Mouse (Mus musculus) c-Kit-positive CD71-negative TER-119-negative erythroid progenitor cells, embryonic 14.5 days (primary cell): ENCODE data around the gene Fblim1.

Experiments used
- DNase-seq: peaks from one replicate; pipeline ENCODE4 v3.0.0-alpha.2; 2013; ENCODE audit warnings: low read depth

Fblim1 gene

DNA sequence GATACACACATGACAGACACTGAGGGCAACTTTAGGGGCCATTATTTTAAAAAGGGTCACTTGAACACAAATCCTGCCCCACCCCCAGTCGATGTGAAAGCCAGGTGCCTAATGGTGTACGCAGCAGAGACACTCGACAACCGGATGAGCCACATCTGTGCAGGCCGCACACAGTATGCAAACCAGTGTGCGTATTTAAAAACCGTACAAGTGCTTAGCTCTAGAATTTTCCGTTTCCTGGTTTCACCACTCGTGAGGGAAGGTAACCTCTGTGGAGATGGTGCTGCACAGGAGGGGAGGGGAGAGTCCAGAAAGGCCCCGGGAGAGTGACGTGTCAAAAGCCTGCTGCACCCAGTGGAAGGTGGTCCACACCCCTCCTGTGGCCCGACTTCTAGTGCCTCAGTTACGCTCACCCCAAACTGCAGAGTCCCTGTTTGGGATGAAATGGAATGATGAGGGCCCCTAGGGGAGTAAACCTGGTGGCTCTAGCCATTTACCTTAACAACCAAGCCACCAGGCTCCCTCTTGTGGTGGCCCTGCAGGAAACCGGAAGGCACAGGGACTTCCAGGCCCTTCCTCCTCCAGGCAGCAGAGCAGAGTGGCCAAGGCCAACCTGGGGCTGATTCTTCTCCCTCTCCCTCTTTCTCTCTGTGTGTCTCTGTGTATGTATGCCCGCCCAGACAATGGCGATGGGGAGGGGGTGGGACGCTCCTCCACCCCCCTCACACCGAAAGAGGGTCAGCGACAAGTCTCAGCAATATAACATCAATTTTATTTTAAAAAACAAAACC is 19.3 kb upstream of the Fblim1 start:
- no peak for DNase-seq

DNA sequence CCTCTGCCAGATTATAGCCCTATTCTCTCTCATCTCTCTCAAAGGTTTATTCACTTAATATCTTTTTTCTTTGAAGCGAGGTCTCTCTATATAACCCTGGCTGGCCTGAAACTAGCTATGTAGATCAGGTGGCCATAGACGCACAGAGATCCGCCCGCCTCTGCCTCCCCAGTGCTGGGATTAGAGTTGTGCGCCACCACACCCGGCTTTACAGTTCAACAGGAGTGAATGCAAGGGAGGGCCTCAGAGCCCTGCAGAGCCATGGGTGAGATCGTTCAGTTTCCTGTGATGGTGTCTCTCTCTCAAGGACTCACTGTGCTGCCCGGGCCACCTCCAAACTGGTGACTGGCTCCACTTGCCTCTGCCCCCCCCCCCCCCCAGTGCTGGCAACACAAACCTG is 18.2 kb upstream of the Fblim1 start:
- DNase-seq, result no peak

DNA sequence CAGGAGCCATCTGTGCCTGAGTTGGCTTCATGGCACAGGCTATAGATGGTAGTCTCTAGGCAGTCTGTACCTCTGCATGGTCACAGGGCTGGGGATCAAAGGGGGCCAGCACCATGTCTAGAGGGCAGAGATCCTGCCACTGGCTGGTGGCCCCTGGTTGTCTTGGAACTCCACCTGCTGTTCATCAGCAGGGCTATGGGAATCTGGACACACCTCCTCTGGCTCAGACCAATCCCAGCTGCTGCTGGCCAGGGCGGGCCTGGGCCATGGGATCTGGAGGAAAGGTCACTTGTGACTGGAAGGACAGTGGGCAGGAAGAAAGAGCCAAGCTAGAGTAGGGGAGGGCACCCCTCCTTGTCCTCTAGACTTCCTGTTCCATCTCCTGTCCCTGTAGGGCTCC is 17.8 kb upstream of the Fblim1 start, which contains the start of gene Slc25a34:
Slc25a34 (minus strand) TSS at position 156 of the 400 bp plus-strand sequence.
- no peak for DNase-seq

DNA sequence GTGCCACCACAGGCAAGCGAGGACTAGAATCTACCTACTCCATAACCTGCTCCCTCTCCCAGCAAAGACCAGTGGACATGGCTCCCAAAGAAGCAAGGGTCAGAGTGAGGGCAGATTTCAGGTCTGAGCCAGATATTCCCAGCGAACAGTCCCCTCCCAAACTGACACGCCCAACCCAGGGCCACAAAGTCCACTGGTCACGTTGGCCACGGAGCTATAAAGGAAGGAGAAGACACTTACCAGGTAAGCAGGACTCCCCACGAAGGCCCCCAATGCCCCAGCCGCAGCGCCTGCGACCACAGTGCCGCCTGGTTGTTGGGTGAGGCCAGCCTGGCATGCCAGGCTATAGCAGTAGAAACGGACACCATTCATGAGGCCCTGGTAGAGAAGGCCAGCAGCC is 17.1 kb upstream of the Fblim1 start:
- DNase-seq, result no peak

- no peak for DNase-seq
Measured at GRCm38 (mm10) chr4:141622580-141622979, 16.7 kb upstream of the Fblim1 start.

GRCm38 (mm10) chr4:141622091-141622490 is 16.2 kb upstream of the Fblim1 start:
- no peak for DNase-seq

DNA sequence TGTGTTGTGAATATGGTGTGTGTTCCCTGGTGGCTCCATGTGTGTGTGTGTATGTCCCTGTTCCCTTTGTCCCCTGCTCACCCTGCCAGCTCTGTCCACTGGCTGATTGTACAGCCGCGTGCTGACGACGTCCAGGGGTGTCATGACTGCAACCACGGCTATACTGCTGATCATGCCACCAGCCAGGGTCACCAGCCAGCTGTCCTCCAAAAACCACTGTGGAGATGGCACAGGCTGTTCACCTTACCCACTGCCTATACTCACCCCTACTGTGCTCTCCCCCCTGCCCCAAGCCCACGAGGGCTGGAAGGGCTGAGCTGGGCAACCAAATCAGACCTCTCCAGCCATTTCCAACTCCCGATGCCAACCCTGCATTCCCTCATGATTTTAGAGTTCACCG is 15.4 kb upstream of the Fblim1 start:
- no peak for DNase-seq

GRCm38 (mm10) chr4:141619299-141619883 is 13.5 kb upstream of the Fblim1 start:
- no peak for DNase-seq

GRCm38 (mm10) chr4:141618565-141619243 is 12.8 kb upstream of the Fblim1 start, which contains the start of gene Tmem82:
Tmem82 (minus strand) TSS chr4:141618633.
- DNase-seq, result peak; percentile 50

GRCm38 (mm10) chr4:141617863-141618564 is 12.1 kb upstream of the Fblim1 start:
- DNase-seq, result no peak

GRCm38 (mm10) chr4:141617299-141617698 is 11.4 kb upstream of the Fblim1 start:
- DNase-seq, result peak; percentile 56

DNA sequence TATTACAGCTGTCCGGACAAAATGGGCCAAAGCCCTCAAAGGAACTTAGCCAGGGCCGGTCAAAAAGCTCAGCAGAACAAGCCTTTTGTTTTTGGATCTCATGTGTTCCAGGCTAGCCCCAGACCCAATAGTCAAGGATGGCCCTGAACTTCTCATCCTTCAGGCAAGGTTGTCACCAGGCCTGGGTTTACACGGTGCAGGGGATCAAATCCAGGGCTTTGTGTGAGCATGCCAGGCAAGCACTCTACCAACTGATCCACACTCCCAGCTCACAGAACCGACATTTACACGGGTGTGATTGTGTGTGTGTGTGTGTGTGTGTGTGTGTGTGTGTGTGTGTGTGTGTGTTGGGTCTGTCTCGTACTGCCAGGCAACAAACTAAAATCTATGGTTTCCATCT is 10.9 kb upstream of the Fblim1 start:
- DNase-seq, result no peak

DNA sequence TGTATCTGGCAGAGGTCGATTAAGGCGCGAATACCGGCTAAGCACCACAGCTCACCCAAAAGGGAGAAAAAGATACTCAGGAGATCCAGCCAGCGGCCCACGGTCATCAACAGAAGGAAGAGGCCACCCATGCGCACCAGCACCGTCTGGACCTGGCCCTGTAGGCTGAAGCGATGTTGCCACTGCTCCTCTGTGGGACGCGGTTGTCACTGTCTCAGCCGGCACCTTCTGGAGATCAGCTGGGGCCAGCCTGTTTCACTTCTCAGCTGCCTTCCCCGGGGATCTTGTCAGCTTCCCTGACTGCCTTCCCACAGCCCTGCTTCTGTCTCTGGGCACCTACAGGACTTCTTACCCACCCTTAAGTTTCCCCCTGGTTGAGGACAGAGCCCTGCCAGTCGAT is 9.1 kb upstream of the Fblim1 start:
- no peak for DNase-seq

GRCm38 (mm10) chr4:141609538-141609937 is 3.6 kb upstream of the Fblim1 start:
- DNase-seq, result no peak

GRCm38 (mm10) chr4:141605421-141605820 is 475 bp downstream of the Fblim1 start:
- no peak for DNase-seq

GRCm38 (mm10) chr4:141604493-141604892 is 1.4 kb downstream of the Fblim1 start:
- DNase-seq, result no peak

GRCm38 (mm10) chr4:141603921-141604320 is 2.0 kb downstream of the Fblim1 start:
- no peak for DNase-seq

DNA sequence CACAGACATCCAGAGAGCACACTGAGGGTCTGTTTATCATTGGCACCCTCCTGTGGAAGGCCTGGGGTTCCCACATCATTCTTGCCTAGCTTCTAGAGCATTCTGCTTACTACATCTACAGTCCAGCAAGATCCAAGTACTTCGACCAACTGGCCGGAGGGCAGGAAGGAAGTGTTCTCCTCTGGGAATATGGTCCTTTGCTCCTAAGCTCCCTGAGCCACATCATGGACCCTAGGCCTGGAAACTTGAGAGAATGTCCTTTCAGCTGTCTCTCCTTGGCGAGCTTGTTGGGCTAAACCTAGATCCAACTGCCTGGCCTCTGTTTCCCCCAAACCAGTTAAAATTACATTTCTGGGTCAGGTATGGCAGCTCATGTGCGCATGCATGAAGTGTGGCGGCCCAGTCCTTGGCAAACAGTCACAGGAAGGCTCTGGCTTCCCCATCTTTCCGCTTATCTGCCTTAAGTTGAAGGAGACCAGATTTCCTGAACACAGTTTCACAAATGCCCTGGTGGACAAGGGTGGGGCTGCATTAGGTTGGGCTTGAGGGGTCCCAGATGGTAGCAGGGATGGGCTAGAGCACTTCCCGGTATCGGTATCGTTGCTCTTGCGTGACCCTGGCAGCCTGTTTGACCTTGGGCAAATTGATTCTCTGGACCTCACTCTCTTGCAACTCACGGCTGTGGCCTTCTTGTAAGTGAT is 3.2 kb downstream of the Fblim1 start:
- DNase-seq, result no peak

GRCm38 (mm10) chr4:141601148-141601862 is 4.6 kb downstream of the Fblim1 start:
- DNase-seq, result no peak

DNA sequence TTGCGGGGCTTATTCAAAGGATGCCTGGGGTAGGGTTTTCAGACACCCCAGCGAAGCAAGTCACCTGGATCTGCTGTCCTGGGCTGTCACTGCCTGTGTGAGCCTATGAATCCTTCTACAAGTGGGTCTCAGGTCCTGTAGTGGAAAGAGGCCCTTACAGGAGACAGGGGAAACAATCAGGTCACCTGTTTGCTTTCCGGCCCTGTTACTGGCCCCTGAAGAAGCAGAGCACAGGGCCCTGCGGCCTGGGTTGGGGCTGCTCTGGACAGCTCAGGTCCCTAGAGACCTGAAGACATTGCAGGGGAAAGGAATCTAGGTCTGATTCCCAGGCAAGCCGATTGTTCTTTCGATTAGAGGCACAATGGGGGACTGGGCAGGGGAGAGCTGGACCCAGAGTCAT is 5.5 kb downstream of the Fblim1 start:
- no peak for DNase-seq
